Mouse (Mus musculus): ENCODE measurements around the gene Pnpla5. TPM values are rescaled to one million over a fixed set of nuclear protein-coding genes. Genes with fewer than 3 reads are reported as not detected.

The Pnpla5 gene
- polyA plus RNA-seq, 1 experiment from 2014 or later, result 0.05 TPM

GRCm38 (mm10) chr15:84094921-84095320 is 28.1 kb downstream of the Pnpla5 start:
- ATAC-seq, result no peak
- WGBS (ENCODE audit: insufficient replicate concordance), result 57% methylated on average over 7 of the region's 7 CpGs
- no peaks in the 10 kb centered on the region for H3K4me1 ChIP-seq (ENCODE audit: insufficient read depth)
- no peak for DNase-seq
- no peak overlapping the region for H3K27ac ChIP-seq (ENCODE audit: low read depth)
- H3K4me2 ChIP-seq (ENCODE audit: low read depth, low read length), result no peak overlapping the region
- H3K4me3 ChIP-seq (ENCODE audit: low read depth, low read length), result no peak overlapping the region
- no peak overlapping the region for H3K9ac ChIP-seq (replicated peaks)
- H3K9me3 ChIP-seq (ENCODE audit: low read length), result no peaks in the 10 kb centered on the region
- TF ChIP-seq CTCF (IDR thresholded peaks at IDR 0.05; ENCODE audit: low read depth) (no peak), EP300 (IDR thresholded peaks at IDR 0.05; ENCODE audit: low read depth) (no peak)
- no peaks in the 10 kb centered on the region for H3K27me3 ChIP-seq (ENCODE audit: insufficient read depth, low read length)
- H3K36me3 ChIP-seq (replicated peaks; ENCODE audit: insufficient read depth, low read length), result no peaks in the 10 kb centered on the region

DNA sequence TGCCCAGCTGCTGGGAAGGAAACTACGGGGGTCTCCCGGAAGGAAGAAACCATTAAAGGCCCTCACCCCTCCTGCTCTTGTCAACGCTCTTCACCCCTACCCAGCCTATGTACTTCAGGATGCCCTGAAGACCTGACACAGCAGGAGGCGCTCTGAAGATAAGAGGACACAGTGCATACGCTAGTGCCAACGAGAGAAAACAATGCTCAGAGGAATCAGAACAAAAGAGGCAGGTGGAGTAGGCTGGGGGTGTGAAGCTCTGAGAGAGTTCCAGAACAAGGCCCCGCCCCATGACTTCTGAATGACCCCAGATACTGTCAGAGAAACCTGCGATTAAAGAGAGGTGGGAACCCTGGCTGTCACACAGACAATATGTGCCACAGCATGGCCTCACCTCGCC is 36.2 kb downstream of the Pnpla5 start:
- no peak overlapping the region for H3K4me3 ChIP-seq (ENCODE audit: low read depth, low read length)
- H3K9ac ChIP-seq (replicated peaks), result no peak overlapping the region
- no peak overlapping the region for H3K27ac ChIP-seq (ENCODE audit: low read depth)
- H3K9me3 ChIP-seq (ENCODE audit: low read length), result no peaks in the 10 kb centered on the region
- ATAC-seq (no peak), DNase-seq (no peak)
- 38% methylated on average over 9 of the region's 9 CpGs for WGBS (ENCODE audit: insufficient replicate concordance)
- H3K4me1 ChIP-seq (ENCODE audit: insufficient read depth), result no peaks in the 10 kb centered on the region
- no peak overlapping the region for H3K4me2 ChIP-seq (ENCODE audit: low read depth, low read length)
- H3K27me3 ChIP-seq (ENCODE audit: insufficient read depth, low read length), result no peaks in the 10 kb centered on the region
- TF ChIP-seq EP300 (IDR thresholded peaks at IDR 0.05; ENCODE audit: low read depth) (no peak), CTCF (IDR thresholded peaks at IDR 0.05; ENCODE audit: low read depth) (no peak)
- H3K36me3 ChIP-seq (replicated peaks; ENCODE audit: insufficient read depth, low read length), result no peaks in the 10 kb centered on the region

- no peak for TF ChIP-seq EP300 (IDR thresholded peaks at IDR 0.05; ENCODE audit: low read depth)
- Histone ChIP-seq H3K9ac (replicated peaks) (no peak overlapping the region), H3K9me3 (ENCODE audit: low read length) (no peaks in the 10 kb centered on the region), H3K36me3 (replicated peaks; ENCODE audit: insufficient read depth, low read length) (no peaks in the 10 kb centered on the region), H3K4me2 (ENCODE audit: low read depth, low read length) (no peak overlapping the region), H3K27ac (ENCODE audit: low read depth) (no peak overlapping the region), H3K27me3 (ENCODE audit: insufficient read depth, low read length) (no peaks in the 10 kb centered on the region), H3K4me1 (ENCODE audit: insufficient read depth) (no peaks in the 10 kb centered on the region), H3K4me3 (ENCODE audit: low read depth, low read length) (no peak overlapping the region)
- ATAC-seq (no peak), DNase-seq (no peak)
- 27% methylated on average over 12 of the region's 12 CpGs for WGBS (ENCODE audit: insufficient replicate concordance)
Measured at GRCm38 (mm10) chr15:84086364-84086763, 36.6 kb downstream of the Pnpla5 start.

DNA sequence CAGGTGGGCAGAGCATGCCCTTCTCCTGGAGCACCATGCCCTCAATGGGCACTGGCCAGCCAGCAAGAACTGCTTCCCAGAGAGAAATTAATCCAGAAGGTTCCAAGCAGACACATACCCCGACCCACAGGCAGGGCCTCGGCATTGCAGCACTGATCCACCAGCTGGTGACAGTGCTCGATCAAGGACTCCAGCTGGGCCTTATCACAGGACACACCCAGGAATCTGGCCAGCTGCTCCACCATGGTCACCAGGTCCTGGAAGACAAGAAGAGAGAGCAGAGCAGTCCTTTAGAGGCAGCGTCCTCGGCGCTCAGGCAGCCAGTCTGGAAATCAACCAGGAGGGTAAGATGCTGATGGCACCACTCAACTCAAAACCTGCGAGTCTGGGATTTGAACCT is 42.9 kb downstream of the Pnpla5 start:
- WGBS (ENCODE audit: insufficient replicate concordance), result 55% methylated on average over 7 of the region's 7 CpGs
- ATAC-seq, result no peak

GRCm38 (mm10) chr15:84079519-84079918 is 43.5 kb downstream of the Pnpla5 start:
- no peak overlapping the region for H3K4me3 ChIP-seq (ENCODE audit: low read depth, low read length)
- no peak for TF ChIP-seq CTCF (IDR thresholded peaks at IDR 0.05; ENCODE audit: low read depth)
- no peak for TF ChIP-seq EP300 (IDR thresholded peaks at IDR 0.05; ENCODE audit: low read depth)
- 81% methylated on average over 2 of the region's 2 CpGs for WGBS (ENCODE audit: insufficient replicate concordance)
- no peaks in the 10 kb centered on the region for H3K9me3 ChIP-seq (ENCODE audit: low read length)
- no peaks in the 10 kb centered on the region for H3K36me3 ChIP-seq (replicated peaks; ENCODE audit: insufficient read depth, low read length)
- no peak overlapping the region for H3K27ac ChIP-seq (ENCODE audit: low read depth)
- DNase-seq (no peak), ATAC-seq (no peak)
- H3K27me3 ChIP-seq (ENCODE audit: insufficient read depth, low read length), result peaks cover 7% of the 10 kb centered on the region
- no peaks in the 10 kb centered on the region for H3K4me1 ChIP-seq (ENCODE audit: insufficient read depth)
- H3K9ac ChIP-seq (replicated peaks), result no peak overlapping the region
- H3K4me2 ChIP-seq (ENCODE audit: low read depth, low read length), result no peak overlapping the region

More for the DNA sequence above, 42.9 kb downstream of the Pnpla5 start:
- Histone ChIP-seq H3K9ac (replicated peaks) (no peak overlapping the region), H3K4me1 (ENCODE audit: insufficient read depth) (no peaks in the 10 kb centered on the region), H3K9me3 (ENCODE audit: low read length) (no peaks in the 10 kb centered on the region), H3K36me3 (replicated peaks; ENCODE audit: insufficient read depth, low read length) (no peaks in the 10 kb centered on the region), H3K27me3 (ENCODE audit: insufficient read depth, low read length) (peaks cover 2% of the 10 kb centered on the region), H3K27ac (ENCODE audit: low read depth) (no peak overlapping the region), H3K4me2 (ENCODE audit: low read depth, low read length) (no peak overlapping the region), H3K4me3 (ENCODE audit: low read depth, low read length) (no peak overlapping the region)
- TF ChIP-seq EP300 (IDR thresholded peaks at IDR 0.05; ENCODE audit: low read depth) (no peak), CTCF (IDR thresholded peaks at IDR 0.05; ENCODE audit: low read depth) (no peak)
- DNase-seq, result no peak

- H3K27me3 ChIP-seq (ENCODE audit: insufficient read depth, low read length), result peaks cover 7% of the 10 kb centered on the region
- H3K4me2 ChIP-seq (ENCODE audit: low read depth, low read length), result no peak overlapping the region
Measured at GRCm38 (mm10) chr15:84078667-84079066, 44.3 kb downstream of the Pnpla5 start.

DNA sequence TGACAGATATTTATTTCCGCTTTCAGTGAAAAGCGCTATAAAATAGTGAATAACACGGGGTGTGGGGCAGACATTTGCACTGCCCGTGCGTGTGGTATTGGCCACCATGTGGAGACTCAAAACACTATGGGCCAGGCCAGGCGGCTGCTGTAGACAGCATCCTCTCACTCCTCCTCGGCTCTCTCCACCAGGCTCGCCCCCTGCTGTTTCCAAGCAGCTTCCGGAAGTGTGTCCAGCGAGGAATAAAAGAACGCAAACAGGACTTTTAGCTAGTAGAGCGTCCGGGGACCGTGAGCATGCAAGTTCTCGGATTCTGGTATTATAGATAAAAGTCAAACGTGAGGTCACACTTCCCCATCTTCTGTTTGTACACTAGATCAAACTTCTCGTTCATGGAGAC is 45.8 kb downstream of the Pnpla5 start:
- Histone ChIP-seq H3K4me2 (ENCODE audit: low read depth, low read length) (no peak overlapping the region), H3K27me3 (ENCODE audit: insufficient read depth, low read length) (peaks cover 7% of the 10 kb centered on the region), H3K4me1 (ENCODE audit: insufficient read depth) (no peaks in the 10 kb centered on the region), H3K27ac (ENCODE audit: low read depth) (no peak overlapping the region), H3K4me3 (ENCODE audit: low read depth, low read length) (no peak overlapping the region), H3K9me3 (ENCODE audit: low read length) (no peaks in the 10 kb centered on the region), H3K9ac (replicated peaks) (no peak overlapping the region), H3K36me3 (replicated peaks; ENCODE audit: insufficient read depth, low read length) (no peaks in the 10 kb centered on the region)
- ATAC-seq (no peak), DNase-seq (no peak)
- no peak for TF ChIP-seq CTCF (IDR thresholded peaks at IDR 0.05; ENCODE audit: low read depth)
- no peak for TF ChIP-seq EP300 (IDR thresholded peaks at IDR 0.05; ENCODE audit: low read depth)
- 66% methylated on average over 17 of the region's 17 CpGs for WGBS (ENCODE audit: insufficient replicate concordance)

More at GRCm38 (mm10) chr15:84078667-84079066, 44.3 kb downstream of the Pnpla5 start:
- TF ChIP-seq CTCF (IDR thresholded peaks at IDR 0.05; ENCODE audit: low read depth) (no peak), EP300 (IDR thresholded peaks at IDR 0.05; ENCODE audit: low read depth) (no peak)
- Histone ChIP-seq H3K36me3 (replicated peaks; ENCODE audit: insufficient read depth, low read length) (no peaks in the 10 kb centered on the region), H3K4me1 (ENCODE audit: insufficient read depth) (no peaks in the 10 kb centered on the region), H3K27ac (ENCODE audit: low read depth) (no peak overlapping the region), H3K9ac (replicated peaks) (no peak overlapping the region), H3K4me3 (ENCODE audit: low read depth, low read length) (no peak overlapping the region), H3K9me3 (ENCODE audit: low read length) (no peaks in the 10 kb centered on the region)
- WGBS (ENCODE audit: insufficient replicate concordance), result 61% methylated on average over 13 of the region's 13 CpGs
- DNase-seq, result no peak
- no peak for ATAC-seq

All from liver, postnatal 0 days (tissue).